Mouse (Mus musculus): ENCODE data around the gene Utp4.
"Not testable (repeated sequence)": the region's sequence is repeated elsewhere in the genome, so short reads cannot be mapped to it uniquely, and the experiment has no call there.

The Utp4 gene

GRCm38 (mm10) chr8:106893481-106894156 lies at the start of gene Utp4:
Gene Utp4 (plus strand): TSS chr8:106893636.
- peak; percentile 91 for DNase-seq (ENCODE audit: low read depth, low spot score)

DNA sequence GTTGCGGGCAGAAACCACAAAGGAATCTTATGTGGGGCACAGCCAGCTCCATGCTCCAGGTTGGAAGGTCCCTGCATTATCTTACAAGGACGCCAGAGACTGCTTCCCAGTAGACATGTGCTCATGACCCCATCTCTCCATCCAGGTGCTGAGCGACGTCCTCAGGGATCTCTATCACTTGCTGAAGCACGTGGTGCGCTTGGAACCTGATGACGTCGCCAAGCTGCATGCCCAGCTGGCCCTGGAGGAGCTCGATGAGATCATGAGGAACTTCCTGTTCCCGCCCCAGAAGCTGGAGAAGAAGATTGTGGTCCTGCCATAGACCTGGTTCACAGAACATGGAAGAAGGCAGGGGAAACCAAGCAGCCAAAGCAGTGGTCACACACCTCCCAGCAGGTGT lies 43.4 kb upstream of the Utp4 start:
- DNase-seq (ENCODE audit: low read depth, low spot score) = no peak

GRCm38 (mm10) chr8:106854534-106855241 lies 38.7 kb upstream of the Utp4 start:
- no peak for DNase-seq (ENCODE audit: low read depth, low spot score)

DNA sequence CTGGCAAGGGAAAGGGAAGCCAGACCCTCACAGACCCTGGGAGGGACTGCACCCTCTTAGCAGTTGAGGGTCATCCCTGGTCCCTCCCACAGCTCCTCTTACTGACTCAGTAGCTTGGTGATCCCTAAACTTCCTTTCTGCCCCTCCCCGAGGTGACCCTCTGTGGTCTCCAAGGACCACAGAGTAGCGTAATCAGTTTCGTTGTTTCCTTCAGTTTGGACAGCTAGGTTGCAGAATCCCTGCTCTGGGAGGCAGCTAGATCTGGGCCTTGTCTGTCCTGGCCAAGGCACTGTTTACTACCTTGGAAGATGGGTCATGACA lies 38.2 kb upstream of the Utp4 start:
- no peak for DNase-seq (ENCODE audit: low read depth, low spot score)

DNA sequence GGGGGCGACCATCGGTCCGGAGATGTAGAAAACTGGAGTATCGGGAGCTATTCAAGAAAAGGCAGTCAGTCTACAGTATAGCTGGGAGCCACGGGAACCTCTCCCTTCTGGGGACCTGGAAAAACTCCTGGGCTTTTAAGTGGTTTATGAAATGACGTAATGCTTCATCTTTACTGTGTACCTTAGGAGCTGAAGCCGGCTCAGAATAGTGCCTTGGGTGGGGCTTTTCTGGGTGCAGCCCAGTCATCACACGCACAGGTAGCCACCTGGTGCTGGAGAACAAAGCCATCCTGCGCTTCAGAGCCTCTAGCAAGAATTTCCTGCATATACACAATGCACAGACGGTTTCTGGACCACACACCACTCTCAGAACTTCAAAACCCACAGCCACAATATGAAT lies 30.6 kb upstream of the Utp4 start:
- no peak for DNase-seq (ENCODE audit: low read depth, low spot score)

DNA sequence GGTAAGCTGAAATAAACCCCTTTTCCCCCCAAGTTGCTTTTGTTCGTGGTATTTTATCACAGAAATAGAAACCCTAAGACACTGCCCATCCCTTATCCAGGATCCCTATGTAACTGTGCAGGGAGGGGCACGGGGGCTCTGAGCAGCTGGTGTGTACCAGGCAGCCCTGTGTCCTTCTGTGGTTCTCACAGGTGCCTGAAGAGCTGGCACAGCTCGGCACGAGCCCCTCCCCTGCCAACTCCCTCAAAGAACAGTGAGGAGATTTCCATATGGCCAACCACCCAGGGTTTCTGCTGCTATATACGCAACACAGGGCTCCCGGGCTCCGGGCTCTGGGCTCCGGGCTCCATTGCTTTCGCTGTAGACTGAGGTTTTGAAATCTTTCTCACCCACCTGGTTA lies 28.1 kb upstream of the Utp4 start:
- DNase-seq (ENCODE audit: low read depth, low spot score) = no peak

DNA sequence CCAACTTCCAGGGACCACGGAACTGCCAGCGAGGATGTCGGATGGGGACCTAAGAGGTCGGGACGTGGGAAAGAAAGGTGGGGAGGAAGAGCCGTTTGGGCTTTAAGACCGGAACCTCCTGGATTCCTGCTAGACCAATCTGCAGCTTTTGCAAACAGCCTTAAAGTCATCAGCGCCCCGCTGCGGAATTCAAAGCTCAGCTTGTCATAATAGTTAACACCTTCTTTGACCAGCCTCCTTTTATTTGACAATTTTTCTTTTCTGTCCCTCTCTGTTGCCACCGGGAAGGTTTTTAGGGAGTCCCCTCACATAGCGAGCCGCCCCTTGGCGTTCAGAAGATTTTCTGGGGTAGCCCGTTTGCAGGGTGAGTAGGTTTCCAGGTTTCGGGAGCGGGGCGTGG lies 23.4 kb upstream of the Utp4 start, which contains the start of gene Has3:
TSS of gene Has3 (plus strand) at position 192 of the 400 bp plus-strand sequence.
- DNase-seq (ENCODE audit: low read depth, low spot score) = peak; percentile 76

DNA sequence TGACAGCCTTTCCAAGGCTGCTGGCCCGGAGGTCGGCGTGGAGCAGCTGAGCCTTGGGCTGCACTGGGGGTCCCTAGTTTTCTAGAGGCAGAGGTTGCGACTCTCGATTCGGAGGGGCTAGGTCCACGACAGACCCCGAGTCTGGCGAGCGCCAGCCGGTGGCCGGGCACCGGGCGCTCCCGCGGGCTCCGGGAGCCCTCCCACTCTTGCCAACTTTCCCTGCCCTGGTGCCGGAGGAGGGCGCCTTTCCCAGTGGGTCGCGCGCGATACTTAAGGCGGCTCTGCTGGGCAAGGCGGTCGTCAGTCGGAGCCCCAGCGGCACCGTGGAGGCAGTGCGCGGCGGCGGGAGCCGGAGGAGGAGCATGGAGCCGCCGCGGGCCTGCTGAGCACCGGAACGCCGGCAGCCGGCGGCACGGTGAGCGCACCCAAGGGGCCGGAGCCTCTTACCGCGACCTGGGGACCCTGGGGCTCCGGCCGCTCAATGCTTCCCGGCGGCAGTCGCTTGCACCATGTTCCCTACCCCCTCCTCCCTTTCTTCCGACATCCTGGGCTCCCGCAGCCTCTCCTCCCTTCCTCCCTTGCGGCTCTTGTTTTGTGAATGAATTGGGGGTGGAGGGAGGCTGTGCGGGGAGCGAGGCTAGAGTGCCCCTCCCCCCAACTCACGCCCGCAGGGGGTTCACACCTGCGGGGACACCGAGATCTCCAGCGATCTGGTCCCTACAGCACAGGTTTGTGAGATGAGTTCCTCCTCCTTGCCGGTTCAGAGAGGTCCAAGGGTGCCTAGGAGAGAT lies 22.7 kb upstream of the Utp4 start:
- peak; percentile 89 for DNase-seq (ENCODE audit: low read depth, low spot score)

DNA sequence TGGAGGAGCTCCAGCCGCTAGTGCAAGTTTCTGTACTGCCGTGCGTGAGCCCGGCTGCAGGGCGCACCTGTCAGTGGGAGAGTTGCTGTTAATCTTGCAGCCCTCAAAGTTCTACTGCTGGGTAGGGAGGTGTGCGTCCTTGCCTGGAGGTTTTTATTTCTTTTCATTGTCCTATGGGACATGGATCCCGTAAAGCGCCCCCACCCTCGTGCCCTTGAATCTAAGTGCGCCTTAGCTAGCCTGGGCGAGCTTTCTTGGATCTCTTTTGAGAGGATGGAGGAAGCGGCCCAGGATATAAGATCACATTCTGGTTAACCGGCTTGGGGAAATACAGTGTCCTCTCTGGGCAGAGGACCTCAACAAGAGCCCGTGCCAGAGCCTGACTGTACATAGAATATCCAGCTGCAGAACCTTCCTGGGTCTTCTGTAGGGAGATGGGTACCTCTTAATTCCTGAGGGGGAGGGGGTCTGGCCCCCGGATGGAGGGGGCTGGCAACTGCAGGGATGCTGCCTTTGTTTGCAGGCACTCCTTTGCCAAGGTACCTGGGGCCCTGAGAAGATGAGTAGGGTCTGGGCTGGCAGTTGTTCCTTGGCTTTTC lies 22.0 kb upstream of the Utp4 start:
- no peak for DNase-seq (ENCODE audit: low read depth, low spot score)

DNA sequence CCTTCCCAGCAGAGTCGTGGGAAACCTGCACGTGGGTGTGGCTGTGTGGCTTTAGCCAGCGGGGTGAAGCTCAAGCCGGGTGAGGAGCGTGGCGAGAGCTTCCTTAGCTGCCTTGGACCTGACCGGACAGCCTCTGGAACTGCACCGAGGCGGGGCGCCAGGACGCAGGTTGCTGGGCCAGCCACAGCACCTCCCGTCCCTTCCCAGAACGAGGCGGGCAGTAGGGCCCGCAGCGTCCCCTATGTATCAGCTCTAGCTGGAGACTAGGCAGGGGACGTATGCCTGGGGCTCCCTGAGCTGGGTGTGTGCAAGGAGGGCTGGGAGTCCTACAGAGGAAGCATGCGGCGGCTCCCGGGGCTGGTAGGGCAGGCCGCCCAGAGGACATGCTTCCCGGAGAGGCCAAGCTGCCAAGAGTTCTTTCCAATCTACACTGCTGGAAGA lies 21.5 kb upstream of the Utp4 start:
- DNase-seq (ENCODE audit: low read depth, low spot score) = peak; percentile 72

DNA sequence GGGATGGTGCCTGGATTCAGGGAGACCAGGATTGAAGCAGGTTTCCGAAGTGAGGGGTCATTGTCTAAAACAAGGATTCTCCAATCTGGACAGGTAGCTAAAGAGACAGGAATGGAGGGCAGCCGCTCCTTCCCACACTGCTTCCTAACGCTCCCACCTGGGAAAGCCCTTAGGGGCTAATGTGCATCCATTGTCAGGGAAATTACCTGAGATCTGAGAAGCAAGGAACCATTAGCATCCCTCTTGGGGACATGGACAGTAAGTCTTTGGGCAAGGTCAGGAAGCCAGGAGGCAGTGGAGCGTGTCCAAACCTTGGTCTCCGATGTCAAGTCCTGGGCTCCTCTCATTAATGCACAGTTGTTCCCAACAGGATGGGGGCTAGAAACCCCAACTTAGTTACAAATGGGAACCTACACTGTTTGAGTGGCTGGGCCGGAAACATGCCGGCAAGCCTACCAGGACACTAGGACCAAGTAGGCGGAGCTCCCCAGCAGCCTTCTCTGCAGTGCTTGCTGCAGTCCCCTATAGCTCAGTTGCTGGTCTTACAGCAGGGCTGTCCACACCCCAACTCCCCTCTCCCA lies 20.9 kb upstream of the Utp4 start:
- DNase-seq (ENCODE audit: low read depth, low spot score) = peak; percentile 94

- DNase-seq (ENCODE audit: low read depth, low spot score) = no peak
Observed at GRCm38 (mm10) chr8:106880121-106880707, 13.2 kb upstream of the Utp4 start.

GRCm38 (mm10) chr8:106884094-106884493 lies 9.3 kb upstream of the Utp4 start:
- DNase-seq (ENCODE audit: low read depth, low spot score) = not testable (repeated sequence)

GRCm38 (mm10) chr8:106884826-106885400 lies 8.5 kb upstream of the Utp4 start:
- not testable (repeated sequence) for DNase-seq (ENCODE audit: low read depth, low spot score)

GRCm38 (mm10) chr8:106887336-106888189 lies 5.9 kb upstream of the Utp4 start:
- peak; percentile 88 for DNase-seq (ENCODE audit: low read depth, low spot score)

- DNase-seq (ENCODE audit: low read depth, low spot score) = no peak
Observed at GRCm38 (mm10) chr8:106888803-106889202, 4.6 kb upstream of the Utp4 start.

DNA sequence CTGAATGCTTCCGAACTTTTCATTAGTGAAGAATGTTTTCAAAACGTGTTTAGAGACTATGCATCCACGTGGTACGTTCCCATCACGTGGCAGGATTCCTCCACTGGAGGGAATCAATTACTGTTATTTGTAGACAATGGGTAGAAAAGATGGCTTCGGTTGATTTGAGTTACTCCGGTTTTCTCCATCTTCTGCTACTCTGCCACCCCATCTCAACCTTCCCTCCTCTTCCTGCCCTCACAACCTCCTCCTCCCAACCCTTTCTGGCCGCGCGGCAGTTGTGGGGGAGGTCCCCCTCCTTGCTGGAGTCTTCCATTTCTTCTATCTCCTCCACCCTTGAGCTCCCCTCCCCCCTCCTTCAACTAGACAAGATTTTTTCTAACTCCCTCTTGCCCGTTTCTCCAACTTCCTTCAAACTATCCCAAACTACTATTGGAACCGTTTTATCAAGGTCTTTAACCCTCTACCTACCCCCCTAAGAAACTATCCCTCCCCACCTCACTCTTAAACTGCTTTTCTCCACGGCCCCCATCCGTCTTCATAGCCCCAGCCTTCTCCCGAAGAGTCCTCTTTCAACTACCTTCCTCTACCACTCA lies 1.1 kb upstream of the Utp4 start:
- peak; percentile 83 for DNase-seq (ENCODE audit: low read depth, low spot score)

DNA sequence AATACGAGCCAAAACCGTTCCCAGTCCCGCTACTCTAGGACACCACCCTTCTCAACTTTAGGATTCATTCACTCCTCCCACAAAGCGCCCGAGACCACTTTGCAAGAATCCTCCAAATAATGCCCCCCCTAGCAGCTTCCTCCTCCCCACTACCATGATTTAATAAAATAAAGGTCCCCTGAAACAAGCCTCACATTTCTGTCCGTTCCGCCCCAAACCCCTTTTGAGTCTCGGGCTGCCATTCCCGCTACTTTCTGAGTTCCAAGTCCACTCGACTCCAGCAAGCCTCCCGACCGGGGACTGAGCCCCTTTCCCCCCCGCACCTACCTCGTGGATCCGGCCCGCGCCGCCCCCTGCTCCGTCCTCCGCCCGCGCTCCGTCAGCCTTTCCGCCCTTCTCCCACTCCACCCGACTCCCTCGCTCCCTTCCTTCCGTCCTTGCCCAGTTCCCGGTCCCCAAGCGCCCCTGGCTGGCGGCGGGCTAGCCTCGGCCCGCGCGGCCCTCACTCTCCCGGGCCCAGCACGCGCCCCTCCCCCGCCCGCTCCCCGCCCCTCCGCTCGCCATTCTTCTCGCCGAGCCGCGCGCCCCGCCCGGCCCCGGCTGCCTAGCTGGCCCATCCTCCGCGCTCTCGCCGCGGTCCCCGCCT lies 507 bp upstream of the Utp4 start:
- peak; percentile 64 for DNase-seq (ENCODE audit: low read depth, low spot score)

GRCm38 (mm10) chr8:106899473-106899872 lies 6.0 kb downstream of the Utp4 start:
- DNase-seq (ENCODE audit: low read depth, low spot score) = no peak
